9 mouse cellular contexts compared by ENCODE assay signal in genomic region chr1:71651828-71652227, GRCm38 (mm10). TPM values are rescaled to one million over a fixed set of nuclear protein-coding genes. Genes with fewer than 3 reads are reported as not detected.
DNase-seq lines count a peak whose midpoint lies in the region; ATAC-seq and TF ChIP-seq lines count a peak whose summit lies in the region.
"Had no signal": no experiment of that assay in that cellular context is flagged by ENCODE, and none has a peak within 500 bp of the region (broad histone marks: within the 10 kb centered on the region; RNA-seq: fewer than 3 reads in every experiment).

No protein-coding gene starts in this region.

- H3K27ac ChIP-seq in heart, embryonic 13.5 days (replicated peaks): peak overlapping the region; percentile 96
- H3K27ac ChIP-seq in forebrain, postnatal 0 days (ENCODE audit: low read depth, low read length): no peak overlapping the region
- H3K27ac ChIP-seq in liver, embryonic 14.5 days: no peak overlapping the region

- no peak for DNase-seq in heart, postnatal 25 days (ENCODE audit: low spot score)
- no peak for DNase-seq in forebrain, postnatal 0 days
- DNase-seq in liver, embryonic 14.5 days (ENCODE audit: low read depth in 3 of 3, low spot score in 3 of 3): no peak
- DNase-seq in testis, postnatal 10 days (ENCODE audit: low spot score): no peak
- no peak for DNase-seq in cerebellum, adult 18-20 months
- no peak for DNase-seq in left cerebral cortex, postnatal 14 days (ENCODE audit: low spot score in 2 of 2)
- DNase-seq: gastrocnemius, postnatal 14 days had no signal

- peak overlapping the region; percentile 94 for H3K4me3 ChIP-seq in heart, embryonic 13.5 days
- peak overlapping the region; percentile 97 for H3K4me3 ChIP-seq in E14TG2a.4 (replicated peaks; ENCODE audit: low read length)
- no peak overlapping the region for H3K4me3 ChIP-seq in forebrain, postnatal 0 days (ENCODE audit: low read depth, low read length)
- H3K4me3 ChIP-seq in liver, embryonic 14.5 days (ENCODE audit: insufficient read depth in 1 of 2, low read depth in 2 of 2, low read length in 2 of 2): peak overlapping the region; percentile 40 to 50

- WGBS in heart, embryonic 13.5 days: 0% methylated on average over 1 of the region's 1 CpGs
- 41% methylated on average over 1 of the region's 1 CpGs for WGBS in forebrain, postnatal 0 days
- 25% methylated on average over 1 of the region's 1 CpGs for WGBS in liver, embryonic 14.5 days (ENCODE audit: insufficient replicate concordance)

- no peak for TF ChIP-seq EP300 in liver, embryonic 14.5 days (IDR thresholded peaks at IDR 0.05; ENCODE audit: low read depth)

- peak overlapping the region; percentile 93 for H3K4me2 ChIP-seq in heart, embryonic 13.5 days
- H3K4me2 ChIP-seq in forebrain, postnatal 0 days (ENCODE audit: low read depth): peak overlapping the region; percentile 99; the same call in 1 of the 2 replicates
- peak overlapping the region; percentile 37; the same call in 1 of the 2 replicates for H3K4me2 ChIP-seq in liver, embryonic 14.5 days (ENCODE audit: low read depth)

- ATAC-seq in heart, embryonic 13.5 days (ENCODE audit: extremely low read depth, insufficient number of reproducible peaks, low FRiP score, low TSS enrichment): no peak
- no peak for ATAC-seq in forebrain, postnatal 0 days
- no peak for ATAC-seq in liver, embryonic 14.5 days (ENCODE audit: insufficient read depth)

- peaks cover 42% of the 10 kb centered on the region for H3K36me3 ChIP-seq in heart, embryonic 13.5 days
- peaks cover 47% of the 10 kb centered on the region for H3K36me3 ChIP-seq in E14TG2a.4 (ENCODE audit: insufficient read depth, low read length)
- H3K36me3 ChIP-seq in forebrain, postnatal 0 days (ENCODE audit: insufficient read depth): no peaks in the 10 kb centered on the region
- no peaks in the 10 kb centered on the region for H3K36me3 ChIP-seq in liver, embryonic 14.5 days (replicated peaks; ENCODE audit: control insufficient read depth, insufficient read depth, low read depth)

- intact Hi-C loops in heart, postnatal 25 days (cut with DNase I): loop anchor here (5.0 kb wide), 1 partner anchor 95 kb away; the partner anchor contains the start of gene Atic
- intact Hi-C loops in left cerebral cortex, postnatal 14 days (cut with DNase I): no loop called here

- peak overlapping the region; percentile 93 for H3K9ac ChIP-seq in heart, embryonic 13.5 days
- no peak overlapping the region for H3K9ac ChIP-seq in forebrain, postnatal 0 days
- H3K9ac ChIP-seq in liver, embryonic 14.5 days (replicated peaks): no peak overlapping the region; the same call in 1 of the 2 replicates

- no peak for TF ChIP-seq CTCF in E14TG2a.4 (conservative IDR thresholded peaks at IDR 0.05; ENCODE audit: low read length)
- no peak for TF ChIP-seq CTCF in forebrain, postnatal 0 days (IDR thresholded peaks at IDR 0.05; ENCODE audit: low read depth)
- no peak for TF ChIP-seq CTCF in liver, embryonic 14.5 days (IDR thresholded peaks at IDR 0.05; ENCODE audit: low read depth)

- no peaks in the 10 kb centered on the region for H3K27me3 ChIP-seq in heart, embryonic 13.5 days (replicated peaks)
- H3K27me3 ChIP-seq in E14TG2a.4 (ENCODE audit: insufficient read depth, low read length): no peaks in the 10 kb centered on the region
- H3K27me3 ChIP-seq in forebrain, postnatal 0 days (ENCODE audit: insufficient read depth, low read length): 0 out of 2 replicates have a peak, but pooled peaks cover 5% of the 10 kb centered on the region
- peaks cover 28% of the 10 kb centered on the region for H3K27me3 ChIP-seq in liver, embryonic 14.5 days (ENCODE audit: control insufficient read depth, insufficient read depth, low read length)

- H3K9me3 ChIP-seq in heart, embryonic 13.5 days: no peaks in the 10 kb centered on the region
- H3K9me3 ChIP-seq in E14TG2a.4 (ENCODE audit: low read length): no peaks in the 10 kb centered on the region
- H3K9me3 ChIP-seq in forebrain, postnatal 0 days (ENCODE audit: low read length): no peaks in the 10 kb centered on the region
- no peaks in the 10 kb centered on the region for H3K9me3 ChIP-seq in liver, embryonic 14.5 days (ENCODE audit: control insufficient read depth, low read length)

- peaks cover 56% of the 10 kb centered on the region for H3K4me1 ChIP-seq in heart, embryonic 13.5 days
- peaks cover 76% of the 10 kb centered on the region for H3K4me1 ChIP-seq in E14TG2a.4 (replicated peaks; ENCODE audit: low read depth, low read length)
- H3K4me1 ChIP-seq in forebrain, postnatal 0 days (ENCODE audit: insufficient read depth): no peaks in the 10 kb centered on the region
- H3K4me1 ChIP-seq in liver, embryonic 14.5 days (replicated peaks; ENCODE audit: control insufficient read depth in 2 of 2, insufficient read depth in 2 of 2, low read length in 1 of 2): no peaks in the 10 kb centered on the region; a peak in 1 of 4 replicates

RNA-seq across cellular contexts. Expression of gene Fn1, which starts 1.2 kb away (rescaled TPM):
- polyA plus RNA-seq in heart, embryonic 13.5 days (2015; fragmentation: Nextera tagmentation; extraction: Ambion mirVana): 200 and 248 TPM in 2 replicates
- 10 to 100 TPM; 87.6 TPM for total RNA-seq in heart, postnatal 25 days (2021)
- 50.0 and 71.6 TPM in 2 replicates for total RNA-seq in forebrain, postnatal 0 days (2014; rRNA removed)
- 17.2 and 23.4 TPM in 2 replicates for polyA plus RNA-seq in forebrain, postnatal 0 days (2015; fragmentation: Nextera tagmentation; extraction: Ambion mirVana)
- 71.4 and 99.5 TPM in 2 replicates for polyA plus RNA-seq in liver, embryonic 14.5 days (2012; rRNA removed)
- 78.8 and 84.7 TPM in 2 replicates for polyA plus RNA-seq in liver, embryonic 14.5 days (2014; fragmentation: Nextera tagmentation; extraction: Ambion mirVana)
- total RNA-seq in left cerebral cortex, postnatal 14 days (2021): 100 to 1,000 TPM in 1 of 2 experiments, 10 to 100 TPM in 1; 88.4 to 101 TPM

Comparison
In these comparisons a context has a peak if more than half of its experiments do, and no peak if none do; other contexts are left out.
1. H3K4me2 ChIP-seq: peak in every context shown above with its lines; median percentile 99 in forebrain, postnatal 0 days; 93 in heart, embryonic 13.5 days; 37 in liver, embryonic 14.5 days.